Mouse (Mus musculus): ENCODE results near the gene Ms4a6d. TPM values are rescaled to one million over a fixed set of nuclear protein-coding genes. Genes with fewer than 3 reads are reported as not detected.

The Ms4a6d gene
- 1.5 and 1.7 TPM in 2 replicates for polyA plus RNA-seq (2012; rRNA removed)

GRCm38 (mm10) chr19:11604603-11605002 lies at the start of gene Ms4a6d:
Gene Ms4a6d (minus strand): TSS chr19:11604849.
- no peaks in the 10 kb centered on the region for H3K36me3 ChIP-seq (ENCODE audit: control insufficient read depth, insufficient read depth, low read length)
- 87% methylated on average over 2 of the region's 2 CpGs for WGBS
- TF ChIP-seq POLR2A (IDR thresholded peaks at IDR 0.05; ENCODE audit: low read depth, low read length) (no peak), CTCF (IDR thresholded peaks at IDR 0.05; ENCODE audit: extremely low read depth, insufficient read length, insufficient replicate concordance, low read depth, low read length) (no peak)
- no peaks in the 10 kb centered on the region for H3K4me1 ChIP-seq (ENCODE audit: control insufficient read depth, insufficient read depth, insufficient read length, low read length)
- H3K4me3 ChIP-seq (ENCODE audit: low read depth, low read length), result no peak within 1 kb of the TSS
- no peak within 1 kb of the TSS for H3K27ac ChIP-seq (ENCODE audit: insufficient read depth, low read depth, low read length)
- H3K27me3 ChIP-seq (ENCODE audit: control insufficient read depth, insufficient read depth, low read length), result no peaks in the 10 kb centered on the region

- Histone ChIP-seq H3K27ac (ENCODE audit: insufficient read depth, low read depth, low read length) (no peak overlapping the region), H3K4me1 (ENCODE audit: control insufficient read depth, insufficient read depth, insufficient read length, low read length) (no peaks in the 10 kb centered on the region), H3K36me3 (ENCODE audit: control insufficient read depth, insufficient read depth, low read length) (no peaks in the 10 kb centered on the region), H3K4me3 (ENCODE audit: low read depth, low read length) (no peak overlapping the region), H3K27me3 (ENCODE audit: control insufficient read depth, insufficient read depth, low read length) (no peaks in the 10 kb centered on the region)
- TF ChIP-seq POLR2A (IDR thresholded peaks at IDR 0.05; ENCODE audit: low read depth, low read length) (no peak), CTCF (IDR thresholded peaks at IDR 0.05; ENCODE audit: extremely low read depth, insufficient read length, insufficient replicate concordance, low read depth, low read length) (no peak)
- 63% methylated on average over 4 of the region's 4 CpGs for WGBS
Measured at GRCm38 (mm10) chr19:11649564-11649963, 44.9 kb upstream of the Ms4a6d start.

- Histone ChIP-seq H3K4me1 (ENCODE audit: control insufficient read depth, insufficient read depth, insufficient read length, low read length) (no peaks in the 10 kb centered on the region), H3K27ac (ENCODE audit: insufficient read depth, low read depth, low read length) (no peak overlapping the region), H3K27me3 (ENCODE audit: control insufficient read depth, insufficient read depth, low read length) (no peaks in the 10 kb centered on the region), H3K4me3 (ENCODE audit: low read depth, low read length) (no peak overlapping the region), H3K36me3 (ENCODE audit: control insufficient read depth, insufficient read depth, low read length) (no peaks in the 10 kb centered on the region)
- TF ChIP-seq CTCF (IDR thresholded peaks at IDR 0.05; ENCODE audit: extremely low read depth, insufficient read length, insufficient replicate concordance, low read depth, low read length) (no peak), POLR2A (IDR thresholded peaks at IDR 0.05; ENCODE audit: low read depth, low read length) (no peak)
- WGBS, result 72% methylated on average over 3 of the region's 3 CpGs
Measured at GRCm38 (mm10) chr19:11646166-11646565, 41.5 kb upstream of the Ms4a6d start.

GRCm38 (mm10) chr19:11640732-11641131 lies 36.1 kb upstream of the Ms4a6d start, which contains the start of gene Ms4a3:
Gene Ms4a3 (minus strand): TSS chr19:11640851.
- TF ChIP-seq CTCF (IDR thresholded peaks at IDR 0.05; ENCODE audit: extremely low read depth, insufficient read length, insufficient replicate concordance, low read depth, low read length) (no peak), POLR2A (IDR thresholded peaks at IDR 0.05; ENCODE audit: low read depth, low read length) (no peak)
- H3K27ac ChIP-seq (ENCODE audit: insufficient read depth, low read depth, low read length), result no peak within 1 kb of the TSS
- WGBS, result 56% methylated on average over 1 of the region's 1 CpGs
- no peaks in the 10 kb centered on the region for H3K36me3 ChIP-seq (ENCODE audit: control insufficient read depth, insufficient read depth, low read length)
- H3K4me3 ChIP-seq (ENCODE audit: low read depth, low read length), result no peak within 1 kb of the TSS
- H3K4me1 ChIP-seq (ENCODE audit: control insufficient read depth, insufficient read depth, insufficient read length, low read length), result no peaks in the 10 kb centered on the region
- no peaks in the 10 kb centered on the region for H3K27me3 ChIP-seq (ENCODE audit: control insufficient read depth, insufficient read depth, low read length)

GRCm38 (mm10) chr19:11639038-11639437 lies 34.4 kb upstream of the Ms4a6d start:
- TF ChIP-seq POLR2A (IDR thresholded peaks at IDR 0.05; ENCODE audit: low read depth, low read length), result no peak
- no peak for TF ChIP-seq CTCF (IDR thresholded peaks at IDR 0.05; ENCODE audit: extremely low read depth, insufficient read length, insufficient replicate concordance, low read depth, low read length)
- Histone ChIP-seq H3K36me3 (ENCODE audit: control insufficient read depth, insufficient read depth, low read length) (no peaks in the 10 kb centered on the region), H3K4me1 (ENCODE audit: control insufficient read depth, insufficient read depth, insufficient read length, low read length) (no peaks in the 10 kb centered on the region), H3K27me3 (ENCODE audit: control insufficient read depth, insufficient read depth, low read length) (no peaks in the 10 kb centered on the region), H3K27ac (ENCODE audit: insufficient read depth, low read depth, low read length) (no peak overlapping the region), H3K4me3 (ENCODE audit: low read depth, low read length) (no peak overlapping the region)
- 61% methylated on average over 4 of the region's 4 CpGs for WGBS

- Histone ChIP-seq H3K27ac (ENCODE audit: insufficient read depth, low read depth, low read length) (no peak overlapping the region), H3K27me3 (ENCODE audit: control insufficient read depth, insufficient read depth, low read length) (no peaks in the 10 kb centered on the region), H3K4me1 (ENCODE audit: control insufficient read depth, insufficient read depth, insufficient read length, low read length) (no peaks in the 10 kb centered on the region), H3K4me3 (ENCODE audit: low read depth, low read length) (no peak overlapping the region), H3K36me3 (ENCODE audit: control insufficient read depth, insufficient read depth, low read length) (no peaks in the 10 kb centered on the region)
- TF ChIP-seq CTCF (IDR thresholded peaks at IDR 0.05; ENCODE audit: extremely low read depth, insufficient read length, insufficient replicate concordance, low read depth, low read length) (no peak), POLR2A (IDR thresholded peaks at IDR 0.05; ENCODE audit: low read depth, low read length) (no peak)
- WGBS, result 70% methylated on average over 5 of the region's 5 CpGs
Measured at GRCm38 (mm10) chr19:11635572-11635971, 30.9 kb upstream of the Ms4a6d start.

GRCm38 (mm10) chr19:11634330-11634729 lies 29.7 kb upstream of the Ms4a6d start:
- TF ChIP-seq POLR2A (IDR thresholded peaks at IDR 0.05; ENCODE audit: low read depth, low read length), result no peak
- no peak for TF ChIP-seq CTCF (IDR thresholded peaks at IDR 0.05; ENCODE audit: extremely low read depth, insufficient read length, insufficient replicate concordance, low read depth, low read length)
- Histone ChIP-seq H3K27me3 (ENCODE audit: control insufficient read depth, insufficient read depth, low read length) (no peaks in the 10 kb centered on the region), H3K27ac (ENCODE audit: insufficient read depth, low read depth, low read length) (no peak overlapping the region), H3K4me3 (ENCODE audit: low read depth, low read length) (no peak overlapping the region), H3K36me3 (ENCODE audit: control insufficient read depth, insufficient read depth, low read length) (no peaks in the 10 kb centered on the region), H3K4me1 (ENCODE audit: control insufficient read depth, insufficient read depth, insufficient read length, low read length) (no peaks in the 10 kb centered on the region)
- WGBS, result 50% methylated on average over 2 of the region's 2 CpGs

Data from small intestine, adult 2 months (tissue).